Mouse (Mus musculus) limb, embryonic 12.5 days (tissue): ENCODE data around the gene Golgb1. TPM values are rescaled to one million over a fixed set of nuclear protein-coding genes. Genes with fewer than 3 reads are reported as not detected.

Experiments used
- ATAC-seq: fragments of 200-750 bp; cut with Nextera tagmentation; 2 replicates; pipeline ENCODE4 v1.8.0; 2017; ENCODE audit warnings: low read depth, moderate TSS enrichment; ENCODE audit not compliant: insufficient number of reproducible peaks, insufficient read depth, low FRiP score, low TSS enrichment
- H3K27ac ChIP-seq: fragments of 300-500 bp; sonication (generic); 2 replicates; pipeline ENCODE4 v1.5.1; 2016; ENCODE audit warnings: mild to moderate bottlenecking, moderate library complexity
- H3K27me3 ChIP-seq: fragments of 300-500 bp; sonication (generic); 2 replicates; pipeline ENCODE4 v1.6.1; 2016; ENCODE audit warnings: mild to moderate bottlenecking, moderate library complexity
- H3K36me3 ChIP-seq: fragments of 300-500 bp; sonication (generic); 2 replicates; pipeline ENCODE4 v1.6.1; 2016; ENCODE audit warnings: mild to moderate bottlenecking, moderate library complexity
- H3K4me1 ChIP-seq: fragments of 300-500 bp; sonication (generic); replicated peaks from 2 replicates; pipeline ENCODE4 v1.6.1; 2016
- H3K4me2 ChIP-seq: fragments of 300-500 bp; sonication (generic); 2 replicates; pipeline ENCODE4 v1.6.1; 2016; ENCODE audit warnings: mild to moderate bottlenecking, moderate library complexity
- H3K4me3 ChIP-seq: fragments of 300-500 bp; sonication (generic); replicated peaks from 2 replicates; pipeline ENCODE4 v1.5.1; 2016; ENCODE audit warnings: mild to moderate bottlenecking
- H3K9ac ChIP-seq: fragments of 300-500 bp; sonication (generic); replicated peaks from 2 replicates; pipeline ENCODE4 v1.6.1; 2016; ENCODE audit warnings: mild to moderate bottlenecking, moderate library complexity
- H3K9me3 ChIP-seq: fragments of 300-500 bp; sonication (generic); 2 replicates; pipeline ENCODE4 v1.6.1; 2016; ENCODE audit warnings: mild to moderate bottlenecking, moderate library complexity
- WGBS: fragments of 180-500 bp; shearing (Covaris S2); methylation state at CpG from one replicate; pipeline ENCODE4 v1.1.7; 2016; 5-methylcytosine and 5-hydroxymethylcytosine counted together
- polyA plus RNA-seq: library from polyadenylated mRNA; unstranded; fragments of >200 nt; fragmentation: Nextera tagmentation; extraction: Ambion mirVana; gene quantifications from 2 replicates; pipeline ENCODE4 v1.2.1, GENCODE M21; 2016

Golgb1 gene
- polyA plus RNA-seq, 1 experiment from 2014 or later, result 91.6 TPM

DNA sequence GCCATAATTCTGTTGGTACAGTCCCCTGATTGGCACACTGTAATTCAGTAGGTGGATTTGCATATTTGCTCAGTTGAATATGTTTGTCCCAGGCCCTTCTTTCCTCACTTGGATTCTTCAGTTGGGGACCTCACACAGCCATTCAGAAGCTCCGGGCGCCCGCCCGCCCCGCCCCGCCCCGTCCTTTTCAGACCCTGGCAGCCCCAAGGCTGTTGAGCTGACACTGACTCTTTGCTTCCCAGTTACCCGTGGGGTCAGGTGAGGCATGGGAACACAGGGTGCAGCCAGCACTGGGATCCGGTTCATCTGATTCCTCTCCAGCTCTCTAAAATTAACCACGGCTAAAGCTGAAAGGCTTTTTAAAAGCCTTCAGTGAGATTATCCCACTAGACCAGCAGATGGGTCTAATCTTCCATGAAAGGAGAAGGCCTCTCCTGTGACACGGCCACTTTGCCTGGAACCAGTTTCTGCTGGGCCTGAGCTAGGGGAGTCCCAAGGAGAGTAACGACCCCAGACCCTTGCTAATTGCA is 70.0 kb downstream of the Golgb1 start:
- H3K27me3 ChIP-seq, result no peaks in the 10 kb centered on the region
- no peaks in the 10 kb centered on the region for H3K9me3 ChIP-seq
- no peak overlapping the region for H3K4me3 ChIP-seq
- 61% methylated on average over 12 of the region's 12 CpGs for WGBS
- peaks cover 9% of the 10 kb centered on the region for H3K4me1 ChIP-seq
- H3K4me2 ChIP-seq, result no peak overlapping the region
- ATAC-seq, result no peak
- no peak overlapping the region for H3K9ac ChIP-seq
- no peak overlapping the region for H3K27ac ChIP-seq
- H3K36me3 ChIP-seq, result no peaks in the 10 kb centered on the region

DNA sequence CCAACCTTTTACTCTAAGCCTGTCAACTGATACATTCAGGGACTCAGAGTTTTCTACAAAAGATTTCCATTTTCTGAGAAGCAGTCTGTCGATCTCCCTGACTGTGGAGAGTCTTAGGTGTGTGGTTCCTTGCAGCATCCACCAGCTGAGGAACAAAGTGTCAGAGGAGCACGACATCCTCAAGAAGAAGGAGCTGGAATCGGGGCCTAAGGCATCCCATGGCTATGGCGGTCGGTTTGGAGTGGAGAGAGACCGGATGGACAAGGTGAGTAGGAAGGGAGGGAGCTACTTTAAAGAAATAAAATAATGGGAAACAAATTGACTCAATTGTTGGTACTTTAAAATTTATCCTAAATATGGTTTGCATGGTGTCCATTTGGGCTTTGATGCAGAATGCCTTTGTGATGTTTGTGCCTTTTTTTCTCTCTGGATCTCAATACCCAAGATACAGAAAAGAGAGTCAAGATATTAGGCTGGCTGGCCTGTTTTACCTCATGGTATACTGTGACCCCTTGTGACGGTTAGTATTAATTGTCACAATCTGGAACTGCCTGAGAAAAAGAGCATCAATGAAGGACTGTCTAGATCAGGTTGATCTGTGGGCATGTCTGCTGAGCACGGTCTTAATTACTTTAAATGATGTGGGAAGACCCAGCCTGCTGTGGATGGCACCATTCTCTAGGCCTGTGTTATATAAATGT is 71.7 kb downstream of the Golgb1 start:
- Histone ChIP-seq H3K27ac (no peak overlapping the region), H3K9me3 (no peaks in the 10 kb centered on the region), H3K36me3 (no peaks in the 10 kb centered on the region), H3K4me3 (no peak overlapping the region), H3K9ac (no peak overlapping the region), H3K27me3 (no peaks in the 10 kb centered on the region), H3K4me1 (peaks cover 16% of the 10 kb centered on the region), H3K4me2 (no peak overlapping the region)
- ATAC-seq, result no peak
- WGBS, result 78% methylated on average over 8 of the region's 8 CpGs

DNA sequence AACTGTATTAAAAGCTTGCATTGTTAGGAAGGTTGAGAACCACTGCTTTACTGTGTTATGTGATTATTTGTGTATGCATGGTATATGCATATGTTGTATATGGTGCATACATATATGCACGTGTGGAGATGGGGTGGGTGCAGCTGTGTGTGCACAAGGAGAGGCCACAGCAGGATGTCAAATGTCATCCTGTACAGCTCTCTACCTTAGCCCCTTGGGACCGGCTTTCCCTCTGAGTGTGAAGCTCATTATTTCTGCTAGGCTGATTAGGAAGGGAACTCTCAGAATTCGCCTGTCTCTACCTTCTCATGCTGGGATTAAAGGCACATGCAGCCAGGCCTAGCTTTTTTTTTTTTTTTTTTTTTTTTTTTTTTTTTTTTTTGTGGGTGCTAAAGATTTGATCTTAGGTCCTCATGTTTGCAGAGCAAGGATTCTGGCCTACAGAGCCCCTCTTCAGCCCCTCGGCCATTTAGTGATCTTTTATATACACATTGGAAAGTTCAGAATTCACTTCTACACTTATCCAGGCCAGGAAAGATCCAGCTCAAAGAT is 72.8 kb downstream of the Golgb1 start:
- ATAC-seq, result no peak
- no peaks in the 10 kb centered on the region for H3K9me3 ChIP-seq
- 64% methylated on average over 4 of the region's 4 CpGs for WGBS
- no peak overlapping the region for H3K4me3 ChIP-seq
- no peaks in the 10 kb centered on the region for H3K27me3 ChIP-seq
- H3K4me1 ChIP-seq, result peaks cover 16% of the 10 kb centered on the region
- H3K4me2 ChIP-seq, result no peak overlapping the region
- no peak overlapping the region for H3K27ac ChIP-seq
- no peak overlapping the region for H3K9ac ChIP-seq
- no peaks in the 10 kb centered on the region for H3K36me3 ChIP-seq

DNA sequence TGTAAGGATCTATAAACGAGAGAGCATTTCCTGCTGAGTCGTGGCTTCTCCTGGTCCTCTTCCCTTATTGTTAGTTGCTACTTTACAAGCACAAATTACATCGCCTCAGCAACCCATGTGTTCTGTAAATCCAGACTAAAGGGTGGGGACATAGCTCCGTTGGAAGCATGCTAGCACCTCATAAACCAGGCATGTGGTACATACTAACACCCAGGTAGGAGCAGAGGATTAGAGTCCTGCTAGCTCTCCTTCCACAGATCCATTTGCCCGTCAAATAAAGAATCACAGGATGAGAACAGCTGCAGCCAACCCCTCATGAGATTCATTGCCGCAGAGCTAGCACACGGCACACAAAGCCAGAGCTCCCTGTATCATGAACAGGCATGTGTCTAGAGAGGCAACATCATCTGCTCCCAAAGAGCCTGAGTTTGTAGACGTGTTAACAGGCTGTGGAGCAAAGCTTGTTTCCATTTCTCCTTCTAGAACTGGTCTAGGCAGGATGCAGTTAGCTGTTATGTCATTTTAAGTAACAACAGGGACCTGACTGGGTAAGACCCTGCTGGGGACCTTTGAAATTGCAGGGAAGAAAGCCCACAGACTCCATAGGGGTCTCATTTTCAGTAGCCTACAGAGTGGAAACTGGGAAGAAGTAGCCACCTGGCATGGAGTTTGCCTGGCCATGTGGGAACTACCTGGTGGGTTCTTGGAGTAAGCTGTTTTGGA is 74.8 kb downstream of the Golgb1 start:
- no peaks in the 10 kb centered on the region for H3K27me3 ChIP-seq
- H3K4me2 ChIP-seq, result peak overlapping the region; percentile 19; the same call in 1 of the 2 replicates
- 17% methylated on average over 8 of the region's 8 CpGs for WGBS
- peak; percentile 72; the same call in 1 of the 2 replicates for ATAC-seq
- H3K9me3 ChIP-seq, result no peaks in the 10 kb centered on the region
- peak overlapping the region; percentile 69; the same call in 1 of the 2 replicates for H3K27ac ChIP-seq
- no peak overlapping the region for H3K4me3 ChIP-seq
- peaks cover 16% of the 10 kb centered on the region for H3K4me1 ChIP-seq
- H3K36me3 ChIP-seq, result no peaks in the 10 kb centered on the region
- no peak overlapping the region for H3K9ac ChIP-seq

DNA sequence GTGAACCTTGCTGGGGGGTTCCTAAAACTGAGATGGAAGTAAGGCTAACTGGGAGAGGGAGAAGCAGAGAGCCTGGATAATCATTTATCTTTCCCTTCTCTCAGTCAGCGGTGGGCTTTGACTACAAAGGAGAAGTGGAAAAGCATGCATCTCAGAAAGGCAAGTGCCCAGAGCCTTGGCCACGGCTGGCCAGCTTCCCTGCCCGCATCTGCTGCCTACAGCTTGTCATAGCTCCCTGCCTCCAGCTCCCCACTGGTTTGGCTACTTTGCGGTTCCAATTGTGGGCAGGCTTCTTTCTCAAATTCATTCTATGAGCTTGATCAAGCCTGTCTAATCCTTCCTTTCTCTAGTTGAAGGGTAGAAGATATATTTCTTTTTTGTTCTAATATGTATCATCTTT is 76.1 kb downstream of the Golgb1 start:
- Histone ChIP-seq H3K9me3 (no peaks in the 10 kb centered on the region), H3K27me3 (no peaks in the 10 kb centered on the region), H3K27ac (no peak overlapping the region), H3K9ac (no peak overlapping the region), H3K36me3 (no peaks in the 10 kb centered on the region), H3K4me1 (peaks cover 16% of the 10 kb centered on the region), H3K4me3 (no peak overlapping the region), H3K4me2 (no peak overlapping the region)
- WGBS, result 67% methylated on average over 4 of the region's 4 CpGs
- no peak for ATAC-seq

DNA sequence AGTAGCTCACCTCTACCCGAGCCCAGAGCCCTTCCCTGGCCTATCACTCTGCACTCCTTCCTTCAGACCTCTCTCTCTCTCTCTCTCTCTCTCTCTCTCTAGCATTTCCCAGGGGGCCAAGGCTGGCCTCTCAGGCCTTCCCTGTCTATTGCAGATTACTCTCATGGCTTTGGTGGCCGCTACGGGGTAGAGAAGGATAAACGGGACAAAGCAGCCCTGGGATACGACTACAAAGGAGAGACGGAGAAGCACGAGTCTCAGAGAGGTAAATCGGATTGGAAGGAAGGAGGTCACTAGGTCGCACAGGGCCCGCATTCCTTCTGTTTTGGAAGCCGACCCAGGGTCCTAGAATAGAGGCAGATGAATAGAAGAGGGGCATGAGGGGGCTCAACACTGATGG is 80.2 kb downstream of the Golgb1 start:
- no peak overlapping the region for H3K4me2 ChIP-seq
- no peak overlapping the region for H3K9ac ChIP-seq
- H3K4me1 ChIP-seq, result 0 out of 2 replicates have a peak, but pooled peaks cover 5% of the 10 kb centered on the region
- H3K27me3 ChIP-seq, result no peaks in the 10 kb centered on the region
- no peak for ATAC-seq
- H3K9me3 ChIP-seq, result no peaks in the 10 kb centered on the region
- H3K36me3 ChIP-seq, result no peaks in the 10 kb centered on the region
- H3K4me3 ChIP-seq, result no peak overlapping the region
- 79% methylated on average over 11 of the region's 11 CpGs for WGBS
- no peak overlapping the region for H3K27ac ChIP-seq

DNA sequence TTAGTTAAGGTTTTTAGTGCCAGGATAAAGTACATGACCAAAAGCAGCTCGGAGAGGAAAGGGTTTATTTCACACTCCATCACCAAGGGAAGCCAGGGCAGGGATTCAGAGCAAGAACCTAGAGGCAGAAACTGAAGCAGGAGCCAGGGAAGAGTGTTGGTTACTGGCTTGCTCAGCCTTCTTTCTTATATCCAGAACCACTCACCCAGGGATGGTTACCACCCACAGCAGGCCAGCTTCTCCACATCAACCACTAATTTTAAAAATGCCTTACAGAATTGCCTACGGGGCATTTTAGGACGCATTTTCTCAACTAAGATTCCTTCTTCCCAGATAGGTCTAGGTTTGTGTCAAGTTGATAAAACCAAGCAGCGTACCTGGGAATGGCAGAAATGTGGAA is 88.5 kb downstream of the Golgb1 start:
- no peaks in the 10 kb centered on the region for H3K36me3 ChIP-seq
- no peak overlapping the region for H3K27ac ChIP-seq
- 74% methylated on average over 4 of the region's 4 CpGs for WGBS
- no peaks in the 10 kb centered on the region for H3K9me3 ChIP-seq
- no peak overlapping the region for H3K4me3 ChIP-seq
- no peaks in the 10 kb centered on the region for H3K27me3 ChIP-seq
- H3K4me2 ChIP-seq, result no peak overlapping the region
- no peak overlapping the region for H3K9ac ChIP-seq
- ATAC-seq, result no peak
- H3K4me1 ChIP-seq, result no peaks in the 10 kb centered on the region

DNA sequence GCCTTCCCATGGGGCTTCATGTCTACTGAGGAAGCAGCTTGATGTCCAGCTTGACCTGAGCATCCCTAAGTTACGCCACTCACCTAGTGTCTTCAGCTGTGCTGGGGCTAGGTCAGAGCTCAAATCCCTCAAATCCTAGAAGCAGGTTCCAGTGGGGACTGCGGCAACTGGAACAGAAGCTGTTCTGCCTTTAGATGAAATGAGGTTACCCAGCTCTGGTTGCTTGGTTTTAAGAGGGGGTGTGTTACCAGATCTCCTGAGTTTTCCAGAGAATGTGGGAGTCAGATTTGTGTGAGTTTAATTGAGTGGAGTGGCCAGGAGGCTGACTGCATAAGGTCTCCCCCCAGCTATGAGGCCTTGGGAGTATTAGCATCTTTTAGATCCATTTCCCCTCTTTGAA is 104.2 kb downstream of the Golgb1 start:
- Histone ChIP-seq H3K27me3 (no peaks in the 10 kb centered on the region), H3K9ac (no peak overlapping the region), H3K4me1 (no peaks in the 10 kb centered on the region), H3K27ac (no peak overlapping the region), H3K4me3 (no peak overlapping the region), H3K4me2 (no peak overlapping the region), H3K36me3 (no peaks in the 10 kb centered on the region), H3K9me3 (no peaks in the 10 kb centered on the region)
- 88% methylated on average over 2 of the region's 2 CpGs for whole genome bisulfite sequencing
- ATAC-seq, result no peak

Other genes with a start within 250 kb of the Golgb1 start
- 0.69 and 1.0 TPM in 2 replicates for gene Cd86, start 209.1 kb upstream of the Golgb1 start, polyA plus RNA-seq
- gene Ildr1, start 181.2 kb upstream of the Golgb1 start, polyA plus RNA-seq, result 0.66 and 0.93 TPM in 2 replicates
- 4.6 and 5.1 TPM in 2 replicates for gene Slc15a2, start 90.2 kb upstream of the Golgb1 start, polyA plus RNA-seq
- 73.7 and 74.1 TPM in 2 replicates for gene Iqcb1, start 46.8 kb upstream of the Golgb1 start, polyA plus RNA-seq
- 1.1 and 1.7 TPM in 2 replicates for gene Eaf2, start 137 bp upstream of the Golgb1 start, polyA plus RNA-seq
- gene Hcls1, start 59.8 kb downstream of the Golgb1 start, polyA plus RNA-seq, result 2.7 and 3.2 TPM in 2 replicates
- gene Fbxo40, start 115.3 kb downstream of the Golgb1 start, polyA plus RNA-seq, result 0.08 and 0.12 TPM in 2 replicates
- gene Polq, start 136.6 kb downstream of the Golgb1 start, polyA plus RNA-seq, result 11.9 TPM in 2 replicates